Mouse (Mus musculus) C2C12 (cell line): Measurements from ENCODE around the gene Auts2. TPM values are rescaled to one million over a fixed set of nuclear protein-coding genes. Genes with fewer than 3 reads are reported as not detected.

Source experiments
- H3K27me3 ChIP-seq: one replicate; pipeline ENCODE4 v1.6.1; 2011; ENCODE audit not compliant: control insufficient read depth, insufficient read depth, insufficient read length
- H3K36me3 ChIP-seq: one replicate; pipeline ENCODE4 v1.6.1; 2011; ENCODE audit not compliant: control insufficient read depth, insufficient read depth
- H3K4me3 ChIP-seq: one replicate; pipeline ENCODE4 v1.5.1; 2011; ENCODE audit warnings: mild to moderate bottlenecking, control low read depth; ENCODE audit not compliant: poor library complexity, insufficient read depth, severe bottlenecking
- H3K79me2 ChIP-seq: one replicate; pipeline ENCODE4 v1.6.1; 2011; ENCODE audit not compliant: control insufficient read depth, insufficient read depth
- H3K79me3 ChIP-seq: one replicate; pipeline ENCODE4 v1.6.1; 2011; ENCODE audit warnings: low read depth, control low read depth
- H3ac ChIP-seq: one replicate; pipeline ENCODE3; 2011; ENCODE audit warnings: low read depth; ENCODE audit not compliant: control insufficient read depth, insufficient read length
- CEBPB ChIP-seq: IDR thresholded peaks from one replicate; pipeline ENCODE4 v1.6.1; 2011; ENCODE audit warnings: low read depth, mild to moderate bottlenecking, control low read depth, moderate library complexity
- CTCF ChIP-seq: IDR thresholded peaks from one replicate; pipeline ENCODE4 v1.5.1; 2011; ENCODE audit not compliant: control insufficient read depth, insufficient read depth, insufficient read length
- FOSL1 ChIP-seq: IDR thresholded peaks from one replicate; pipeline ENCODE4 v1.8.0; 2011; ENCODE audit warnings: mild to moderate bottlenecking, low read length; ENCODE audit not compliant: poor library complexity, insufficient read depth, severe bottlenecking
- MAX ChIP-seq: IDR thresholded peaks from one replicate; pipeline ENCODE4 v1.6.1; 2011; ENCODE audit warnings: mild to moderate bottlenecking, control low read depth
- MYOD1 ChIP-seq: IDR thresholded peaks from one replicate; pipeline ENCODE4 v1.6.1; 2011; ENCODE audit warnings: low read depth; ENCODE audit not compliant: control insufficient read depth, insufficient read length
- MYOG ChIP-seq: IDR thresholded peaks from one replicate; pipeline ENCODE4 v1.6.1; 2011; ENCODE audit not compliant: control insufficient read depth, insufficient read length; ENCODE audit errors: extremely low read depth
- USF1 ChIP-seq: IDR thresholded peaks from one replicate; pipeline ENCODE4 v1.6.1; 2011; ENCODE audit warnings: low read depth, mild to moderate bottlenecking, control low read depth, moderate library complexity
- polyA plus RNA-seq: library from polyadenylated mRNA; unstranded; fragments of >200 nt; fragmentation: generic; extraction: Trizol; gene quantifications from one replicate; pipeline ENCODE4 v1.2.1, GENCODE M21; 2012; ENCODE audit warnings: missing spikeins

Auts2 gene
- polyA plus RNA-seq, 1 experiment, result 8.4 TPM

DNA sequence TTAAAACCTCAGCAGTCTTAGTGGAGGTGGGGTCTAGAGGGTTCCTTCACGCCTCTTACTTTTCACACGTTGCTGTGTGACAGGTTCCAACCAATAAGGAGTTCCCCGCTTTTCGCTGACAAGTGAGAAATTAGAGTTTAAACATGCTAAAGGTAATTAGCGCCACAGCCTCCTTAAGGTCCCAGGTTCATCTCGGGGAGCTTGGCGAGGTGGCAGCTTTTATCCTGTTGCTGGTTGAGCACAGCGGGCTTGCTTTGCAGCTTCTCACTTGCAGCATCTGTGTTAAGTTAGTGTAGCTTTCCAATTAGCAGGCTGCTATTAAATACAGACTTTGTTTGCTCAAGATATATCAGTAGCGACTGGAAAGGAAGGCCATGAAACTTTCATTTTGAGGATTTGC is 564.2 kb downstream of the Auts2 start:
- H3K36me3 ChIP-seq, result no peaks in the 10 kb centered on the region
- no peaks in the 10 kb centered on the region for H3K27me3 ChIP-seq
- no peaks in the 10 kb centered on the region for H3K79me2 ChIP-seq
- H3K4me3 ChIP-seq, result no peak overlapping the region
- TF ChIP-seq CTCF (no peak), USF1 (no peak), MAX (no peak), CEBPB (no peak), MYOD1 (no peak), FOSL1 (no peak), MYOG (no peak)
- no peak overlapping the region for H3ac ChIP-seq
- no peaks in the 10 kb centered on the region for H3K79me3 ChIP-seq

DNA sequence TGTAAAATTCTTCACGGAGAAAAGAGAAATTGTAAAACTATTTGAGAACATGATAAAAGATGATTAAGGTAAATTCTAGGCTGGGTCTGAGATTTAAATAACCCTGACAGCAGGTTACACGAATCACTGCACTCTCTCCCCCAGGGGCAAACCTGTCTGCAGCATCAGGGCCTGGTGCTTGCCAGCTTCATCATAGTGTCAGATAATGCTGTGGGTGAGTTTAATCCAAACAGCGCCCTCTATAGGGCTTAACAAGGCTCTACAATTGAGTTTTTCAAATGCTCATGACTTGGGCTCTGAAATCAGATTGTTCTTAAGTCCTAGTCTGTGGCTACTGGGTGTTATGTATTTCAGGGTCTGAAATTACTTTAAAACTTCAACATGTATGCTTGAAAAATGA is 565.6 kb downstream of the Auts2 start:
- TF ChIP-seq MYOD1, result no peak
- Histone ChIP-seq H3K27me3 (no peaks in the 10 kb centered on the region), H3K36me3 (no peaks in the 10 kb centered on the region), H3K79me2 (no peaks in the 10 kb centered on the region), H3ac (no peak overlapping the region), H3K79me3 (no peaks in the 10 kb centered on the region), H3K4me3 (no peak overlapping the region)

DNA sequence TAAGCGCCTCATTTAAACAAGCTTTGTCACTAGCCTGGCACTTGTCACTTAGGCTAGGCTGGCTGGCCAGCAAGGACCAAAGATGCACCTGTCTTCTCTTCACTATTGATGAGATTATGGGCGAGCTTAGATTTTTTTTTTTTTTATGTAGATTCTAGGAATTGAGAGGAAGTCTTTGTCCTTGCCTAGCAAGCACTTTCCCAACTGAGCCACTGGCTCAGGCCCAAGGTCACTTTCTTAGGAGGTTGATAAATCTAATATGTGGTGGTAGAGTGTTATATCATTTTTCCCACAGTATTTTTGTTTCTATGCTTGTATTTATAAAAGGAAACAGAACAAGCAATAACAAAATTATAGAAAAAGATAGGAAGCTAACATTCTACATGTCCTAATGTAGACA is 571.2 kb downstream of the Auts2 start:
- no peaks in the 10 kb centered on the region for H3K27me3 ChIP-seq

DNA sequence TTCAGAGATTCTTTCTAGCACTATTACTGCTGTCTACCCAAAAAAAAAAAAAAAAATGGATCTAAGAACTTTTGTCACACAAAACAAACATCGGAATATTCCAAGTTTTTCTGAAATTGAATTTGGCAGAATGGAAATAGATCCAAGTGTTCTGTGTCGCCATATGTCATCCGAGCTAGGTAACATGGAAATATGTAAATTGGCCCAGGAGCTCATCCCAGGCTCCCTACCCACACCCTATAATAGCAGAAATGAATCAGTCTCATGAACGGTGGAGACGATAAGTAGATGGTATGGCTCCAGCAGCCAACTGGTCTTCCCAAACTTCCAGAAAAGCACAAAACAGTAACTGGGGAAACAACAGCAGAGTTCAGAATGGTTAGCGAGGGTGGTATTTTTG is 577.6 kb downstream of the Auts2 start:
- TF ChIP-seq MYOD1, result no peak
- no peak for TF ChIP-seq MAX
- TF ChIP-seq CEBPB, result no peak
- TF ChIP-seq FOSL1, result no peak
- TF ChIP-seq MYOG, result no peak
- no peak for TF ChIP-seq CTCF
- TF ChIP-seq USF1, result no peak
- no peak overlapping the region for H3ac ChIP-seq
- no peaks in the 10 kb centered on the region for H3K79me3 ChIP-seq
- H3K27me3 ChIP-seq, result no peaks in the 10 kb centered on the region
- H3K4me3 ChIP-seq, result no peak overlapping the region
- H3K79me2 ChIP-seq, result no peaks in the 10 kb centered on the region
- H3K36me3 ChIP-seq, result no peaks in the 10 kb centered on the region

More for the DNA sequence above, 571.2 kb downstream of the Auts2 start:
- no peak for TF ChIP-seq CEBPB
- no peak for TF ChIP-seq MYOD1
- no peak for TF ChIP-seq FOSL1
- no peak for TF ChIP-seq MYOG
- no peak for TF ChIP-seq MAX
- no peak for TF ChIP-seq CTCF
- TF ChIP-seq USF1, result no peak
- Histone ChIP-seq H3K79me3 (no peaks in the 10 kb centered on the region), H3ac (no peak overlapping the region), H3K4me3 (no peak overlapping the region), H3K79me2 (no peaks in the 10 kb centered on the region), H3K36me3 (no peaks in the 10 kb centered on the region)

DNA sequence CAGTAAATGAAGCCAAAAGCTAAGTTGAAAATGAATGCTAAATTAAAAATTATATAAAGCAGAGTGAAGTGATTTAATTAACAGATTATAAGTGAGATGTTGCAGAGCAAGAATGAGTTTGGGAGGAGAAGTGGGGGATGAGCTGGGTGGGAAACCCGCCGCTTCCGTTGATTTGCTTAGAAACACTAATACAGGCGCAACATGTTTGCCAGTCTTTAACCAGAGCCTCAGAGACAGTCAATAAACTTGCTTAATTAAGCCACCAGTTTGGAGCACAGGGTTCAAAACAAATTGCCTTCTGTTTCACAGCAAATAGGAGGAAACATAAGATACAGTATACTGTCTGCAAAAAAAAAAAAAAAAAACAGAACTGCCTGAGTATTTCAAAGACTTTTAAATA is 579.6 kb downstream of the Auts2 start:
- no peaks in the 10 kb centered on the region for H3K27me3 ChIP-seq
- no peak overlapping the region for H3K4me3 ChIP-seq
- H3ac ChIP-seq, result no peak overlapping the region
- TF ChIP-seq MAX, result no peak
- no peak for TF ChIP-seq CEBPB
- TF ChIP-seq FOSL1, result no peak
- TF ChIP-seq USF1, result no peak
- TF ChIP-seq MYOD1, result no peak
- no peak for TF ChIP-seq CTCF
- TF ChIP-seq MYOG, result no peak
- H3K36me3 ChIP-seq, result no peaks in the 10 kb centered on the region
- no peaks in the 10 kb centered on the region for H3K79me2 ChIP-seq
- H3K79me3 ChIP-seq, result no peaks in the 10 kb centered on the region

DNA sequence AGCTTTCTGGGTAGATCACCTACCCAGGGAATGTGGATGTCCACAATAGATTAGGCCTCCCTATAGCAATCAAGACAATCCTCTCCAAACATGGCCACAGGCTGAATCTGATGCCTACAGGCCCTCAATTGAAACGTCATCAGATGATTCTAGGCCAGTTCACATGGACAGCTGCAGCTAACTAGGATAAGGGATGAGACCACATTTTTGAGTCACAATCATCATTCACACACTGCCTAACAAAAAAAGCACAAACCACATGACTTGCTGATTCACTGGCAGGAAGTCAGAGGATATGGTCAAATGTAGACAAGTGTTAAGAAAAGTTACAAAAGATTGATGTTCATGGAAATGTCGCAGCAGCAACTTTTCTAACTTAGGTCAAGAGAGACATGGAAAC is 581.3 kb downstream of the Auts2 start:
- Histone ChIP-seq H3K36me3 (no peaks in the 10 kb centered on the region), H3ac (no peak overlapping the region), H3K4me3 (no peak overlapping the region), H3K79me2 (no peaks in the 10 kb centered on the region), H3K27me3 (no peaks in the 10 kb centered on the region), H3K79me3 (no peaks in the 10 kb centered on the region)
- peak; percentile 89 for TF ChIP-seq MYOD1
- TF ChIP-seq USF1, result peak; percentile 59
- no peak for TF ChIP-seq MYOG
